Mouse (Mus musculus): ENCODE results near the gene Pfdn6. TPM values are rescaled to one million over a fixed set of nuclear protein-coding genes. Genes with fewer than 3 reads are reported as not detected.

The Pfdn6 gene
- polyA plus RNA-seq, 1 experiment, result 130 TPM

GRCm38 (mm10) chr17:33932970-33933369 is 7.2 kb downstream of the Pfdn6 start:
- Histone ChIP-seq H3ac (ENCODE audit: control insufficient read depth, insufficient read length, low read depth) (no peak overlapping the region), H3K79me3 (ENCODE audit: low read depth) (peaks cover 4% of the 10 kb centered on the region), H3K36me3 (ENCODE audit: control insufficient read depth, insufficient read depth) (no peaks in the 10 kb centered on the region), H3K27me3 (ENCODE audit: control insufficient read depth, insufficient read depth, insufficient read length) (no peaks in the 10 kb centered on the region), H3K4me3 (ENCODE audit: insufficient read depth, poor library complexity, severe bottlenecking) (no peak overlapping the region), H3K79me2 (ENCODE audit: control insufficient read depth, insufficient read depth) (peaks cover 32% of the 10 kb centered on the region)
- no peak for TF ChIP-seq MYOD1 (IDR thresholded peaks at IDR 0.05; ENCODE audit: control insufficient read depth, insufficient read length, low read depth)
- TF ChIP-seq USF1 (IDR thresholded peaks at IDR 0.05; ENCODE audit: low read depth), result no peak
- no peak for TF ChIP-seq CEBPB (IDR thresholded peaks at IDR 0.05; ENCODE audit: low read depth)
- TF ChIP-seq MAX (IDR thresholded peaks at IDR 0.05), result no peak
- no peak for TF ChIP-seq MYOG (IDR thresholded peaks at IDR 0.05; ENCODE audit: control insufficient read depth, extremely low read depth, insufficient read length)
- TF ChIP-seq FOSL1 (IDR thresholded peaks at IDR 0.05; ENCODE audit: insufficient read depth, low read length, poor library complexity, severe bottlenecking), result no peak
- no peak for TF ChIP-seq CTCF (IDR thresholded peaks at IDR 0.05; ENCODE audit: control insufficient read depth, insufficient read depth, insufficient read length)

DNA sequence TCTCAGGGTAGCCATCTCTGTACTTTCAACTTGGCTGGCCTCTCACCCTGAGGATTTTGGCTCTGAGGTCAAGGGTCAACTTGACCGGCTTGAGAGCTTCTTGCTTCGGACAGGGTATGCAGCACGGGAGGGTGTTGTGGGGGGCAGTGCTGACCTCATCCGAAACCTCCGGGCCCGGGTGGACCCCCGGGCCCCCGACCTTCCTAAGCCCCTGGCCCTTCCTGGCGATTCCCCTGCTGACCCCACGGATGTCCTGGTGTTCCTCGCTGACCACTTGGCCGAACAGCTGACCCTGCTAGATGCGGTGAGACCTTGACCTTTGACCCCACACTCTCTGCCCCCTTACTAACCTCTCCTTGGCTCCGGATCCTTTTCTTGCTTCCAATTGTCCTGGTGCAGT is 7.7 kb downstream of the Pfdn6 start:
- Histone ChIP-seq H3K79me2 (ENCODE audit: control insufficient read depth, insufficient read depth) (peaks cover 33% of the 10 kb centered on the region), H3K36me3 (ENCODE audit: control insufficient read depth, insufficient read depth) (peaks cover 2% of the 10 kb centered on the region), H3K27me3 (ENCODE audit: control insufficient read depth, insufficient read depth, insufficient read length) (no peaks in the 10 kb centered on the region), H3K79me3 (ENCODE audit: low read depth) (peaks cover 4% of the 10 kb centered on the region), H3K4me3 (ENCODE audit: insufficient read depth, poor library complexity, severe bottlenecking) (no peak overlapping the region), H3ac (ENCODE audit: control insufficient read depth, insufficient read length, low read depth) (no peak overlapping the region)
- no peak for TF ChIP-seq CEBPB (IDR thresholded peaks at IDR 0.05; ENCODE audit: low read depth)
- TF ChIP-seq MYOD1 (IDR thresholded peaks at IDR 0.05; ENCODE audit: control insufficient read depth, insufficient read length, low read depth), result no peak
- TF ChIP-seq MYOG (IDR thresholded peaks at IDR 0.05; ENCODE audit: control insufficient read depth, extremely low read depth, insufficient read length), result no peak
- TF ChIP-seq CTCF (IDR thresholded peaks at IDR 0.05; ENCODE audit: control insufficient read depth, insufficient read depth, insufficient read length), result no peak
- TF ChIP-seq FOSL1 (IDR thresholded peaks at IDR 0.05; ENCODE audit: insufficient read depth, low read length, poor library complexity, severe bottlenecking), result no peak
- no peak for TF ChIP-seq USF1 (IDR thresholded peaks at IDR 0.05; ENCODE audit: low read depth)
- TF ChIP-seq MAX (IDR thresholded peaks at IDR 0.05), result no peak

GRCm38 (mm10) chr17:33931947-33932346 is 8.2 kb downstream of the Pfdn6 start:
- Histone ChIP-seq H3K27me3 (ENCODE audit: control insufficient read depth, insufficient read depth, insufficient read length) (no peaks in the 10 kb centered on the region), H3K36me3 (ENCODE audit: control insufficient read depth, insufficient read depth) (peaks cover 7% of the 10 kb centered on the region), H3ac (ENCODE audit: control insufficient read depth, insufficient read length, low read depth) (no peak overlapping the region), H3K4me3 (ENCODE audit: insufficient read depth, poor library complexity, severe bottlenecking) (no peak overlapping the region), H3K79me2 (ENCODE audit: control insufficient read depth, insufficient read depth) (peaks cover 33% of the 10 kb centered on the region), H3K79me3 (ENCODE audit: low read depth) (peaks cover 4% of the 10 kb centered on the region)
- TF ChIP-seq MAX (IDR thresholded peaks at IDR 0.05) (no peak), CEBPB (IDR thresholded peaks at IDR 0.05; ENCODE audit: low read depth) (no peak), FOSL1 (IDR thresholded peaks at IDR 0.05; ENCODE audit: insufficient read depth, low read length, poor library complexity, severe bottlenecking) (no peak), USF1 (IDR thresholded peaks at IDR 0.05; ENCODE audit: low read depth) (no peak), MYOD1 (IDR thresholded peaks at IDR 0.05; ENCODE audit: control insufficient read depth, insufficient read length, low read depth) (no peak), MYOG (IDR thresholded peaks at IDR 0.05; ENCODE audit: control insufficient read depth, extremely low read depth, insufficient read length) (no peak), CTCF (IDR thresholded peaks at IDR 0.05; ENCODE audit: control insufficient read depth, insufficient read depth, insufficient read length) (no peak)

- H3ac ChIP-seq (ENCODE audit: control insufficient read depth, insufficient read length, low read depth), result no peak overlapping the region
- H3K36me3 ChIP-seq (ENCODE audit: control insufficient read depth, insufficient read depth), result peaks cover 7% of the 10 kb centered on the region
- no peaks in the 10 kb centered on the region for H3K27me3 ChIP-seq (ENCODE audit: control insufficient read depth, insufficient read depth, insufficient read length)
- TF ChIP-seq USF1 (IDR thresholded peaks at IDR 0.05; ENCODE audit: low read depth) (no peak), MYOD1 (IDR thresholded peaks at IDR 0.05; ENCODE audit: control insufficient read depth, insufficient read length, low read depth) (no peak), CEBPB (IDR thresholded peaks at IDR 0.05; ENCODE audit: low read depth) (no peak), FOSL1 (IDR thresholded peaks at IDR 0.05; ENCODE audit: insufficient read depth, low read length, poor library complexity, severe bottlenecking) (no peak), MYOG (IDR thresholded peaks at IDR 0.05; ENCODE audit: control insufficient read depth, extremely low read depth, insufficient read length) (no peak), MAX (IDR thresholded peaks at IDR 0.05) (no peak), CTCF (IDR thresholded peaks at IDR 0.05; ENCODE audit: control insufficient read depth, insufficient read depth, insufficient read length) (no peak)
- peak overlapping the region; percentile 6 for H3K4me3 ChIP-seq (ENCODE audit: insufficient read depth, poor library complexity, severe bottlenecking)
- peaks cover 4% of the 10 kb centered on the region for H3K79me3 ChIP-seq (ENCODE audit: low read depth)
- peaks cover 33% of the 10 kb centered on the region for H3K79me2 ChIP-seq (ENCODE audit: control insufficient read depth, insufficient read depth)
These were observed 8.8 kb downstream of the Pfdn6 start for GRCm38 (mm10) chr17:33931159-33931866.

- H3K79me3 ChIP-seq (ENCODE audit: low read depth), result peaks cover 4% of the 10 kb centered on the region
- H3K4me3 ChIP-seq (ENCODE audit: insufficient read depth, poor library complexity, severe bottlenecking), result peak overlapping the region; percentile 75
- H3ac ChIP-seq (ENCODE audit: control insufficient read depth, insufficient read length, low read depth), result peak overlapping the region; percentile 76
- H3K36me3 ChIP-seq (ENCODE audit: control insufficient read depth, insufficient read depth), result peaks cover 10% of the 10 kb centered on the region
- TF ChIP-seq USF1 (IDR thresholded peaks at IDR 0.05; ENCODE audit: low read depth) (no peak), MYOG (IDR thresholded peaks at IDR 0.05; ENCODE audit: control insufficient read depth, extremely low read depth, insufficient read length) (no peak), CTCF (IDR thresholded peaks at IDR 0.05; ENCODE audit: control insufficient read depth, insufficient read depth, insufficient read length) (no peak), CEBPB (IDR thresholded peaks at IDR 0.05; ENCODE audit: low read depth) (no peak), MAX (IDR thresholded peaks at IDR 0.05) (no peak), MYOD1 (IDR thresholded peaks at IDR 0.05; ENCODE audit: control insufficient read depth, insufficient read length, low read depth) (no peak), FOSL1 (IDR thresholded peaks at IDR 0.05; ENCODE audit: insufficient read depth, low read length, poor library complexity, severe bottlenecking) (no peak)
- no peaks in the 10 kb centered on the region for H3K27me3 ChIP-seq (ENCODE audit: control insufficient read depth, insufficient read depth, insufficient read length)
- H3K79me2 ChIP-seq (ENCODE audit: control insufficient read depth, insufficient read depth), result peaks cover 33% of the 10 kb centered on the region
These were observed 9.6 kb downstream of the Pfdn6 start for GRCm38 (mm10) chr17:33930280-33931158.

Measured in C2C12 (cell line).